Mouse (Mus musculus): ENCODE measurements around the gene Ceacam19. TPM values are rescaled to one million over a fixed set of nuclear protein-coding genes. Genes with fewer than 3 reads are reported as not detected.

The Ceacam19 gene
- polyA plus RNA-seq, 1 experiment from 2014 or later, result not detected

DNA sequence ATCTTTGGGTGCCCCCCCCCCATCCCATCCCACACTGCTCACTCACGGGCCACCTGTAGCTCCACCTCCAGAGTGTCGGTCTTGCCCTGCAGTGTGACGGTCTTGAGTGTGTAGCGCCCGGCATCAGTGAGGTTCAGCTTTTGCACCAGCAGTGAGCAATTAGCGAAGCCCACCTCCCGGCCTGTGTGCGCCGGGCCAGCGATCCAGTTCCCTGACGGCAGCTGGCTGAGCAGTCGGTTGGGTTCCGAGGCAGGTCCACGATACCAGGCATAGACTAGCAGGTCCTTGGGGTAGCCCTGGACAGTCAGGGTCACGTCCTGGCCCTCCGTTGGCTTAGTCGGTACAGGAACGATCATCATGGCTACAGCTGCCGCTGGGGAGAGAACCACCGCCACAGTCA lies 34.2 kb downstream of the Ceacam19 start:
- Histone ChIP-seq H3K36me3 (ENCODE audit: control insufficient read depth, insufficient read depth, low read length) (no peaks in the 10 kb centered on the region), H3K9ac (ENCODE audit: low read length) (no peak overlapping the region), H3K9me3 (ENCODE audit: control insufficient read depth, low read length) (no peaks in the 10 kb centered on the region; the same call in 1 of the 2 replicates), H3K27me3 (ENCODE audit: control insufficient read depth, insufficient read depth, low read length) (no peaks in the 10 kb centered on the region), H3K4me2 (ENCODE audit: low read depth, low read length, severe bottlenecking) (no peak overlapping the region), H3K4me1 (replicated peaks; ENCODE audit: control insufficient read depth, insufficient read depth, low read length) (no peaks in the 10 kb centered on the region), H3K27ac (ENCODE audit: low read depth, low read length) (no peak overlapping the region), H3K4me3 (ENCODE audit: low read depth, low read length) (no peak overlapping the region)
- ATAC-seq (replicated peaks; ENCODE audit: low FRiP score), result no peak
- WGBS, result 93% methylated on average over 20 of the region's 20 CpGs
- DNase-seq (ENCODE audit: low spot score), result no peak

DNA sequence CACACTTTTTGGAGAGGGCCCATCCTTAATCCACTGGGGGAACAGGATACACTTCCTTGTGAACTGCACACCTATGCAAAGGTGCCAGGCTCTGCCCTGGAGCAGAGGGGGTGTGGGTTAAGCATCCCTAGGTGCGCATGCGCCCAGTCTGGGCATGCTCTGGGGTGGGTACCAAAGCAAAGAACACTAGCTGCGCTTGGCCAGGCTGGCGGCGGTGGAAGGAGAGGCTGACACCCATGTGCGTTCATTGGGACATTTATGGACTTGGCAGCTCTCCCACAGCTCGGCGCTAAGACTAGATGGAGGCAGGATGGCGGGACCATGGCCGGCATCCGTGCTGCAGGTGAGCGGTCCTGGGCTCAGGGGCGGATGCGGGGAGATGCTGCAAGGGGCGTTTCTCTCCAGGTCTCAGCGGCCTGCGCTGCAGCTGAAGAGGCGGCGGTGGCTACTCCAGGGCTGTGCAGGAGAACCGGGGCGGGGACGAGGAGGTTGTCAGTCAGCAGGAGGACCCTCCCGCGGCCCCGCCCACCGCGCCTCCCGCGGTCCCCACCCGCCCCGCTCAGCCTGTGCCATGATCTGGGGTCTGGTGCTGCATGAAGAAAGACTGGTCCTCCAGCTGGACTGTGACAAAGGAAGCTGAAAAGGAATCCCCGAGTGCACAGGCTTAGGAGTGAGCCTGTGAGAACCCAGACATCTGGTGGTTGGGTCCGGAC lies 35.8 kb downstream of the Ceacam19 start, which contains the start of gene Gm19345:
Gene Gm19345 (plus strand): TSS at position 146 of the 713 bp plus-strand sequence.
- Histone ChIP-seq H3K4me3 (ENCODE audit: low read depth, low read length) (peak within 1 kb of the TSS; percentile 10; the same call in 1 of the 2 replicates), H3K27ac (ENCODE audit: low read depth, low read length) (no peak within 1 kb of the TSS)

DNA sequence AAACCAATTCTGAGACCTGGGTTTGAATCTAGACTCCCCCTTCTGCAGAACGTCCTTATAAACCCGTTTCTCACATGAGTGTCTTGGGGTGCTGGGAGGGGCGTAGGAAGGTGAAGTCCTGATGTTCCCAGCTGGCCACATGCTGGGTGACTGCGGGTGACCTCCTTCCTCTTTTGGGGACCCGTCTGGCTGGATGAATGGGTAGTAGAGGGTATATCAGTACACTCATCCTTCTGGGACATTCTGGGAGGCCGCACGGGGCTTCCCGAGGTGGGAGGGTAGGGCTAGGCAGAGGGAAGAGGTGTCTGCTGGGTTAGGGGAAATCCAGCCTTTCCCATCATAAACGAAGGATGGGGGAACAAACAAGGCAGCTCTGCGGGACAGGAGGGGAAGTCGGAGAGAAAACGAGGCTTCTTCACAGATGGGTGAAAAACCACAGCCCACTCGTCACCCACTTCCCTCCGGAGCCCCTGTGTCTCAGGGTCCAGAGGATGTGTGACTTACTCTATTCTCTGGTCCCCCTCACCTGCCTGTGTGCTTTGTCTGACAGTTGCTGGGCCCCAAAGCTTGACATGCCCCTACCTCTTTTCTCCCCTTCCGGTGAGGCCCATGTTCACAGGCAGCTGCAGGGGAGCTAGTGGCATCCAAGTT lies 43.1 kb downstream of the Ceacam19 start:
- no peak for ATAC-seq (replicated peaks; ENCODE audit: low FRiP score)
- peak; percentile 48 for DNase-seq (ENCODE audit: low spot score)
- no peak overlapping the region for H3K4me3 ChIP-seq (ENCODE audit: low read depth, low read length)

More for the DNA sequence above, 35.8 kb downstream of the Ceacam19 start, which contains the start of gene Gm19345:
- no peaks in the 10 kb centered on the region for H3K36me3 ChIP-seq (ENCODE audit: control insufficient read depth, insufficient read depth, low read length)
- 3% methylated on average over 33 of the region's 33 CpGs for WGBS
- H3K27me3 ChIP-seq (ENCODE audit: control insufficient read depth, insufficient read depth, low read length), result no peaks in the 10 kb centered on the region
- H3K9me3 ChIP-seq (ENCODE audit: control insufficient read depth, low read length), result no peaks in the 10 kb centered on the region; the same call in 1 of the 2 replicates
- H3K9ac ChIP-seq (ENCODE audit: low read length), result peak within 1 kb of the TSS; percentile 43; the same call in 1 of the 2 replicates
- DNase-seq (ENCODE audit: low spot score) (peak; percentile 76), ATAC-seq (replicated peaks; ENCODE audit: low FRiP score) (peak; percentile 73)
- no peaks in the 10 kb centered on the region for H3K4me1 ChIP-seq (replicated peaks; ENCODE audit: control insufficient read depth, insufficient read depth, low read length)
- H3K4me2 ChIP-seq (ENCODE audit: low read depth, low read length, severe bottlenecking), result peak within 1 kb of the TSS; percentile 44

DNA sequence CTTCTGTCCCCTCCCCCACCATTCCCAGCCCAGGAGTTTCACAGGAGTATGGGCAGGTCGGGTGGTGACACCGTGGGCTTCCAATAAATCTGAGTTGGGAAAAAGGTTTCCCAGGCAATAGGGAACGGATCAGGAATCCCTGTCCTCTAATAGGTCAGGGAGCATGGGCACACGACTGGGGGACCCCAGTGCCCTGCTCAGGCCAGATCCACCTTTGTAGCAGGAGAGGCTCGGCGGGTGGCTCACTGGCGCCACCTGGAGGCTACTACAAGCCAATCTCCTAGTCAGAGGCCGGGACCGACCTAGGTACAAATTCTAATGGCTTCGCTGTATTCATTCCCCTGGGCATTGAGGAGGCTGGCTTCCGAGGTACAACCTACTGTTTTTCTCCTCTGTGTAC lies 44.2 kb downstream of the Ceacam19 start:
- no peak overlapping the region for H3K4me2 ChIP-seq (ENCODE audit: low read depth, low read length, severe bottlenecking)
- DNase-seq (ENCODE audit: low spot score) (peak; percentile 86), ATAC-seq (replicated peaks; ENCODE audit: low FRiP score) (peak; percentile 61)
- no peak overlapping the region for H3K27ac ChIP-seq (ENCODE audit: low read depth, low read length)
- 0 out of 2 replicates have a peak, but pooled peaks cover 2% of the 10 kb centered on the region for H3K4me1 ChIP-seq (replicated peaks; ENCODE audit: control insufficient read depth, insufficient read depth, low read length)
- WGBS, result 5% methylated on average over 11 of the region's 11 CpGs
- no peak overlapping the region for H3K9ac ChIP-seq (ENCODE audit: low read length)
- H3K27me3 ChIP-seq (ENCODE audit: control insufficient read depth, insufficient read depth, low read length), result 0 out of 2 replicates have a peak, but pooled peaks cover 2% of the 10 kb centered on the region
- no peaks in the 10 kb centered on the region for H3K36me3 ChIP-seq (ENCODE audit: control insufficient read depth, insufficient read depth, low read length)
- H3K4me3 ChIP-seq (ENCODE audit: low read depth, low read length), result no peak overlapping the region
- no peaks in the 10 kb centered on the region for H3K9me3 ChIP-seq (ENCODE audit: control insufficient read depth, low read length)

More for the DNA sequence above, 43.1 kb downstream of the Ceacam19 start:
- 0 out of 2 replicates have a peak, but pooled peaks cover 2% of the 10 kb centered on the region for H3K27me3 ChIP-seq (ENCODE audit: control insufficient read depth, insufficient read depth, low read length)
- H3K27ac ChIP-seq (ENCODE audit: low read depth, low read length), result no peak overlapping the region
- no peak overlapping the region for H3K4me2 ChIP-seq (ENCODE audit: low read depth, low read length, severe bottlenecking)
- H3K4me1 ChIP-seq (replicated peaks; ENCODE audit: control insufficient read depth, insufficient read depth, low read length), result 0 out of 2 replicates have a peak, but pooled peaks cover 2% of the 10 kb centered on the region
- H3K36me3 ChIP-seq (ENCODE audit: control insufficient read depth, insufficient read depth, low read length), result no peaks in the 10 kb centered on the region
- no peaks in the 10 kb centered on the region for H3K9me3 ChIP-seq (ENCODE audit: control insufficient read depth, low read length)
- no peak overlapping the region for H3K9ac ChIP-seq (ENCODE audit: low read length)
- 69% methylated on average over 15 of the region's 15 CpGs for WGBS

GRCm38 (mm10) chr7:19842885-19843504 lies 44.8 kb downstream of the Ceacam19 start:
- peak; percentile 50 for DNase-seq (ENCODE audit: low spot score)
- H3K9ac ChIP-seq (ENCODE audit: low read length), result no peak overlapping the region
- H3K9me3 ChIP-seq (ENCODE audit: control insufficient read depth, low read length), result no peaks in the 10 kb centered on the region
- H3K4me2 ChIP-seq (ENCODE audit: low read depth, low read length, severe bottlenecking), result no peak overlapping the region
- 0 out of 2 replicates have a peak, but pooled peaks cover 2% of the 10 kb centered on the region for H3K4me1 ChIP-seq (replicated peaks; ENCODE audit: control insufficient read depth, insufficient read depth, low read length)
- WGBS, result 29% methylated on average over 19 of the region's 19 CpGs
- H3K27ac ChIP-seq (ENCODE audit: low read depth, low read length), result no peak overlapping the region
- H3K36me3 ChIP-seq (ENCODE audit: control insufficient read depth, insufficient read depth, low read length), result no peaks in the 10 kb centered on the region
- no peak overlapping the region for H3K4me3 ChIP-seq (ENCODE audit: low read depth, low read length)
- no peak for ATAC-seq (replicated peaks; ENCODE audit: low FRiP score)
- 0 out of 2 replicates have a peak, but pooled peaks cover 2% of the 10 kb centered on the region for H3K27me3 ChIP-seq (ENCODE audit: control insufficient read depth, insufficient read depth, low read length)

- ATAC-seq (replicated peaks; ENCODE audit: low FRiP score), result no peak
Observed at GRCm38 (mm10) chr7:19841686-19842413, 45.9 kb downstream of the Ceacam19 start.

DNA sequence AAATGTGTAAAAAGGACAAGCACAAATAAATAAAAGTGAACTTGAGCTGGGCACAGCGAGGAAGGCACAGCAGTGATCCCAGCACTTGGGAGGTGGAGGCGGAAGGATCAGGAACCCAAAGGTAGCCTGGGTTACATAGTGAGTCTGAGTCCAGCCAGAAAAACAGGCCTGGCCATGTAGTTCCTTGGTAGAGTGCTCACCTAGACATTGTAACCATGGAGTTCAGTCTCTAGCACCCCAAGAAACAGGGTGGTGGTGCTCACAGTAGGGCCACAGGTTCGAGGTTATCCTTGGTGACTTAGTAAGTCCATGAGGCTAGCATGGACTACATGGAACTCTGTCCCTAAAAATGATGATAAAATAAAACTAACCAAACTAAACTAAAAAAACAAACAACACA lies 46.8 kb downstream of the Ceacam19 start:
- no peak for DNase-seq (ENCODE audit: low spot score)
- H3K27ac ChIP-seq (ENCODE audit: low read depth, low read length), result no peak overlapping the region
- no peak overlapping the region for H3K4me3 ChIP-seq (ENCODE audit: low read depth, low read length)
- H3K36me3 ChIP-seq (ENCODE audit: control insufficient read depth, insufficient read depth, low read length), result no peaks in the 10 kb centered on the region
- no peaks in the 10 kb centered on the region for H3K9me3 ChIP-seq (ENCODE audit: control insufficient read depth, low read length)
- H3K27me3 ChIP-seq (ENCODE audit: control insufficient read depth, insufficient read depth, low read length), result 0 out of 2 replicates have a peak, but pooled peaks cover 2% of the 10 kb centered on the region
- 82% methylated on average over 3 of the region's 3 CpGs for WGBS
- H3K4me2 ChIP-seq (ENCODE audit: low read depth, low read length, severe bottlenecking), result no peak overlapping the region
- 0 out of 2 replicates have a peak, but pooled peaks cover 2% of the 10 kb centered on the region for H3K4me1 ChIP-seq (replicated peaks; ENCODE audit: control insufficient read depth, insufficient read depth, low read length)
- H3K9ac ChIP-seq (ENCODE audit: low read length), result no peak overlapping the region
- no peak for ATAC-seq (replicated peaks; ENCODE audit: low FRiP score)

More at GRCm38 (mm10) chr7:19841686-19842413, 45.9 kb downstream of the Ceacam19 start:
- Histone ChIP-seq H3K4me2 (ENCODE audit: low read depth, low read length, severe bottlenecking) (no peak overlapping the region), H3K27ac (ENCODE audit: low read depth, low read length) (no peak overlapping the region), H3K9me3 (ENCODE audit: control insufficient read depth, low read length) (no peaks in the 10 kb centered on the region), H3K36me3 (ENCODE audit: control insufficient read depth, insufficient read depth, low read length) (no peaks in the 10 kb centered on the region), H3K27me3 (ENCODE audit: control insufficient read depth, insufficient read depth, low read length) (0 out of 2 replicates have a peak, but pooled peaks cover 2% of the 10 kb centered on the region), H3K4me3 (ENCODE audit: low read depth, low read length) (no peak overlapping the region), H3K9ac (ENCODE audit: low read length) (no peak overlapping the region), H3K4me1 (replicated peaks; ENCODE audit: control insufficient read depth, insufficient read depth, low read length) (0 out of 2 replicates have a peak, but pooled peaks cover 2% of the 10 kb centered on the region)
- 83% methylated on average over 21 of the region's 21 CpGs for WGBS
- peak; percentile 46 for DNase-seq (ENCODE audit: low spot score)

- no peak overlapping the region for H3K27ac ChIP-seq (ENCODE audit: low read depth, low read length)
- DNase-seq (ENCODE audit: low spot score), result no peak
- no peaks in the 10 kb centered on the region for H3K36me3 ChIP-seq (ENCODE audit: control insufficient read depth, insufficient read depth, low read length)
- no peaks in the 10 kb centered on the region for H3K9me3 ChIP-seq (ENCODE audit: control insufficient read depth, low read length)
- H3K4me2 ChIP-seq (ENCODE audit: low read depth, low read length, severe bottlenecking), result no peak overlapping the region
- 0 out of 2 replicates have a peak, but pooled peaks cover 2% of the 10 kb centered on the region for H3K4me1 ChIP-seq (replicated peaks; ENCODE audit: control insufficient read depth, insufficient read depth, low read length)
- ATAC-seq (replicated peaks; ENCODE audit: low FRiP score), result no peak
- no peak overlapping the region for H3K4me3 ChIP-seq (ENCODE audit: low read depth, low read length)
- H3K9ac ChIP-seq (ENCODE audit: low read length), result no peak overlapping the region
- H3K27me3 ChIP-seq (ENCODE audit: control insufficient read depth, insufficient read depth, low read length), result 0 out of 2 replicates have a peak, but pooled peaks cover 2% of the 10 kb centered on the region
- WGBS, result 77% methylated on average over 4 of the region's 4 CpGs
Observed at GRCm38 (mm10) chr7:19840371-19840770, 47.4 kb downstream of the Ceacam19 start.
